ENCODE assay signal across 9 mouse cellular contexts in the genomic region with DNA sequence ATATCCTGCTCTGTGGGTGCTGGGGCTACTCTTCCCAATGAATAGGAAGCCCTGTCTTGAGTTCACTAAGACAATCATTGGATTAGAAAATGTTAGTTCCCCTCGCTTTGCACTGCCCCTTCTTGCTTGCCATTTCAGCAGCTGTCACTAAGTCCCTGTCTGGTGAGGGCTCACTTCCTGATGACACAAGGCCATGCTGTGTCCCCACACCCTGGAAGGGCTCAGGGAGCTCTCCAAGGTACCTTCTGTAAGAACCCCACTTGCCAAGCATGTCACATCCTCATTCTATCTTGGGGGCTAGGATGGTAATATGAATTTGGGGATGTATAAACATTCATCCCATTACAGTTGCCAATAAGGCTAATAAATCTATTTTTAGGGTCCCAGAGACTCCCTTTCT.
DNase-seq lines count a peak whose midpoint lies in the region; ATAC-seq lines count a peak whose summit lies in the region.
"Had no signal": no experiment of that assay in that cellular context is flagged by ENCODE, and none has a peak within 500 bp of the region (broad histone marks: within the 10 kb centered on the region; RNA-seq: fewer than 3 reads in every experiment).

No protein-coding gene starts in this region.

- H3K4me3 ChIP-seq in liver, embryonic 13.5 days (replicated peaks): no peak overlapping the region
- no peak overlapping the region for H3K4me3 ChIP-seq in liver, embryonic 11.5 days (ENCODE audit: low read depth, low read length)
- no peak overlapping the region for H3K4me3 ChIP-seq in forebrain, embryonic 15.5 days
- H3K4me3 ChIP-seq: embryonic facial prominence, embryonic 13.5 days; kidney, embryonic 15.5 days had no signal

- peak; percentile 9 for DNase-seq in liver, embryonic 13.5 days
- no peak for DNase-seq in liver, embryonic 11.5 days (ENCODE audit: low spot score)
- peak; percentile 16 for DNase-seq in NIH3T3 (ENCODE audit: low read depth)
- DNase-seq in embryo, embryonic 11 days: peak; percentile 62
- DNase-seq in cerebellum, postnatal 4 days (ENCODE audit: low spot score in 2 of 2): no peak

- H3K27ac ChIP-seq in liver, embryonic 13.5 days: no peak overlapping the region
- H3K27ac ChIP-seq in liver, embryonic 11.5 days (ENCODE audit: low read depth, low read length): no peak overlapping the region
- no peak overlapping the region for H3K27ac ChIP-seq in forebrain, embryonic 15.5 days (replicated peaks)
- H3K27ac ChIP-seq: embryonic facial prominence, embryonic 13.5 days; kidney, embryonic 15.5 days had no signal

- H3K4me2 ChIP-seq in liver, embryonic 13.5 days: no peak overlapping the region
- H3K4me2 ChIP-seq in liver, embryonic 11.5 days: no peak overlapping the region
- no peak overlapping the region for H3K4me2 ChIP-seq in forebrain, embryonic 15.5 days (replicated peaks)
- H3K4me2 ChIP-seq: embryonic facial prominence, embryonic 13.5 days; kidney, embryonic 15.5 days had no signal

- no peaks in the 10 kb centered on the region for H3K36me3 ChIP-seq in liver, embryonic 13.5 days
- no peaks in the 10 kb centered on the region for H3K36me3 ChIP-seq in liver, embryonic 11.5 days (ENCODE audit: control insufficient read depth, insufficient read depth, low read length)
- no peaks in the 10 kb centered on the region for H3K36me3 ChIP-seq in forebrain, embryonic 15.5 days
- H3K36me3 ChIP-seq: embryonic facial prominence, embryonic 13.5 days; kidney, embryonic 15.5 days had no signal

- no peaks in the 10 kb centered on the region for H3K4me1 ChIP-seq in liver, embryonic 13.5 days (replicated peaks)
- H3K4me1 ChIP-seq in liver, embryonic 11.5 days (replicated peaks; ENCODE audit: control insufficient read depth, insufficient read depth, low read length): no peaks in the 10 kb centered on the region
- H3K4me1 ChIP-seq in forebrain, embryonic 15.5 days: peaks cover 4% of the 10 kb centered on the region; the same call in 1 of the 2 replicates
- H3K4me1 ChIP-seq: kidney, embryonic 15.5 days had no signal

- H3K9me3 ChIP-seq in liver, embryonic 13.5 days (replicated peaks): no peaks in the 10 kb centered on the region
- no peaks in the 10 kb centered on the region for H3K9me3 ChIP-seq in liver, embryonic 11.5 days (ENCODE audit: control insufficient read depth, low read length)
- no peaks in the 10 kb centered on the region for H3K9me3 ChIP-seq in forebrain, embryonic 15.5 days
- H3K9me3 ChIP-seq: embryonic facial prominence, embryonic 13.5 days; kidney, embryonic 15.5 days had no signal

- no peak for ATAC-seq in liver, embryonic 13.5 days (ENCODE audit: low read depth)
- no peak for ATAC-seq in liver, embryonic 11.5 days (replicated peaks; ENCODE audit: low FRiP score)
- peak; percentile 62 for ATAC-seq in megakaryocyte, adult 5-6 weeks (ENCODE audit: poor library complexity, severe bottlenecking)
- no peak for ATAC-seq in forebrain, embryonic 15.5 days (replicated peaks)

- WGBS in liver, embryonic 13.5 days (ENCODE audit: insufficient replicate concordance): 3% methylated on average over 1 of the region's 1 CpGs
- 24% methylated on average over 1 of the region's 1 CpGs for WGBS in liver, embryonic 11.5 days
- 39% methylated on average over 1 of the region's 1 CpGs for WGBS in forebrain, embryonic 15.5 days

- H3K27me3 ChIP-seq in liver, embryonic 13.5 days: no peaks in the 10 kb centered on the region
- no peaks in the 10 kb centered on the region for H3K27me3 ChIP-seq in liver, embryonic 11.5 days (replicated peaks; ENCODE audit: control insufficient read depth, insufficient read depth, low read length)
- H3K27me3 ChIP-seq in forebrain, embryonic 15.5 days: no peaks in the 10 kb centered on the region
- H3K27me3 ChIP-seq: embryonic facial prominence, embryonic 13.5 days; kidney, embryonic 15.5 days had no signal

- H3K9ac ChIP-seq in liver, embryonic 13.5 days: no peak overlapping the region
- no peak overlapping the region for H3K9ac ChIP-seq in liver, embryonic 11.5 days (ENCODE audit: low read depth, low read length)
- H3K9ac ChIP-seq in forebrain, embryonic 15.5 days (replicated peaks): no peak overlapping the region
- H3K9ac ChIP-seq: embryonic facial prominence, embryonic 13.5 days; kidney, embryonic 15.5 days had no signal

Comparison
In these comparisons a context has a peak if more than half of its experiments do, and no peak if none do; other contexts are left out.
1. DNase-seq: peak in liver, embryonic 13.5 days (single experiment), NIH3T3 (single experiment) and embryo, embryonic 11 days (single experiment); none in liver, embryonic 11.5 days (single experiment) and cerebellum, postnatal 4 days (0 of 2).